In genomic region chr3:154298490-154298889, GRCm38 (mm10) we compare ENCODE assay signal across 22 mouse cellular contexts. TPM values are rescaled to one million over a fixed set of nuclear protein-coding genes. Genes with fewer than 3 reads are reported as not detected.
"Had no signal": no experiment of that assay in that cellular context is flagged by ENCODE, and none has a peak within 500 bp of the region (broad histone marks: within the 10 kb centered on the region; RNA-seq: fewer than 3 reads in every experiment).

No protein-coding gene starts in this region.

- ATAC-seq: midbrain, embryonic 16.5 days had no signal

- H3K36me3 ChIP-seq: midbrain, embryonic 10.5 days; midbrain, embryonic 12.5 days; neural tube, embryonic 12.5 days; stomach, embryonic 15.5 days had no signal

- H3K9me3 ChIP-seq: midbrain, embryonic 10.5 days; midbrain, embryonic 12.5 days; neural tube, embryonic 12.5 days; stomach, embryonic 15.5 days had no signal

- H3K9ac ChIP-seq: lung, embryonic 14.5 days; midbrain, embryonic 12.5 days; neural tube, embryonic 12.5 days; stomach, embryonic 15.5 days had no signal

- H3K27me3 ChIP-seq: midbrain, embryonic 12.5 days; neural tube, embryonic 12.5 days; stomach, embryonic 15.5 days had no signal

- H3K27ac ChIP-seq: midbrain, embryonic 10.5 days; midbrain, embryonic 12.5 days; neural tube, embryonic 12.5 days; stomach, embryonic 15.5 days; stomach, postnatal 0 days had no signal

- H3K4me1 ChIP-seq: midbrain, embryonic 10.5 days; midbrain, embryonic 12.5 days; neural tube, embryonic 12.5 days; stomach, embryonic 15.5 days had no signal

- H3K4me3 ChIP-seq: midbrain, embryonic 10.5 days; midbrain, embryonic 12.5 days; myocyte; neural tube, embryonic 12.5 days; stomach, embryonic 15.5 days had no signal

- DNase-seq: lung, adult 18-20 months; lung, embryonic 14.5 days; lung, postnatal 10 days; lung, postnatal 4 days; midbrain, embryonic 14.5 days; right cerebral cortex, postnatal 14 days; thymus, adult 2 months; thymus, postnatal 25 days; thymus, postnatal 4 days had no signal

- H3K4me2 ChIP-seq: lung, embryonic 14.5 days; midbrain, embryonic 12.5 days; neural tube, embryonic 12.5 days; stomach, embryonic 15.5 days had no signal

RNA-seq across cellular contexts. Expression of gene Lhx8, which starts 32.0 kb away (rescaled TPM):
- total RNA-seq: megakaryocyte, adult 5-6 weeks; megakaryocyte-erythroid progenitor cell, adult 5-6 weeks; neutrophil, adult 5-6 weeks had no signal
- polyA plus RNA-seq: lung, embryonic 14.5 days; myocyte; neural tube, embryonic 14.5 days; spleen, adult 2 months; stomach, postnatal 0 days; urinary bladder, adult 2 months had no signal
